Comparison of ENCODE assay signal across 29 mouse cellular contexts in the genomic region with DNA sequence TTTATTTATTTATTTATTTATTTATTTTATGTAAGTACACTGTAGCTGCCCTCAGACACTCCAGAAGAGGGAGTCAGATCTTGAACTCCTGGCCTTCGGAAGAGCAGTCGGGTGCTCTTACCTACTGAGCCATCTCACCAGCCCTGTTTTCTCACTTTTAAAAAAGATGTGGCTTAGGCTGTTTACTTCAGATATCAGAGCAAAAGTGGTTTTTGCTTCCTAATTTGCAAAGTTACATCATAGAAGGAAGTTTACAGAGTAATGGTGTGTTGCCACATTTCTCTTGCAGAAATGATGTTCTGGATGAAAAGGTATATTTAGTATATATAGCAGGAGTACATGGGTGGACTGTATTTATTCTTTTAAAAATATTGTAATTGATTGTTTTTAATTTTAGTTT. TPM values are rescaled to one million over a fixed set of nuclear protein-coding genes. Genes with fewer than 3 reads are reported as not detected.
"Had no signal": no experiment of that assay in that cellular context is flagged by ENCODE, and none has a peak within 500 bp of the region (broad histone marks: within the 10 kb centered on the region; RNA-seq: fewer than 3 reads in every experiment).

No protein-coding gene starts in this region.

- H3K4me3 ChIP-seq: layer of hippocampus, adult 2 months; limb, embryonic 10.5 days; limb, embryonic 13.5 days; liver, embryonic 13.5 days; midbrain, embryonic 15.5 days; myocyte; neural tube, embryonic 12.5 days; neural tube, embryonic 15.5 days had no signal

- H3K27ac ChIP-seq: kidney, postnatal 0 days; layer of hippocampus, adult 2 months; limb, embryonic 10.5 days; limb, embryonic 13.5 days; liver, embryonic 13.5 days; macrophage; midbrain, embryonic 15.5 days; neural tube, embryonic 12.5 days; neural tube, embryonic 15.5 days had no signal

- H3K9ac ChIP-seq: limb, embryonic 13.5 days; liver, embryonic 13.5 days; lung, embryonic 14.5 days; midbrain, embryonic 15.5 days; neural tube, embryonic 12.5 days; neural tube, embryonic 15.5 days had no signal

- H3K9me3 ChIP-seq: limb, embryonic 10.5 days; limb, embryonic 13.5 days; liver, embryonic 13.5 days; midbrain, embryonic 15.5 days; neural tube, embryonic 12.5 days; neural tube, embryonic 15.5 days had no signal

- H3K27me3 ChIP-seq: liver, embryonic 13.5 days; midbrain, embryonic 15.5 days; neural tube, embryonic 12.5 days; neural tube, embryonic 15.5 days had no signal

- H3K4me2 ChIP-seq: limb, embryonic 13.5 days; liver, embryonic 13.5 days; lung, embryonic 14.5 days; midbrain, embryonic 11.5 days; midbrain, embryonic 15.5 days; neural tube, embryonic 12.5 days; neural tube, embryonic 15.5 days had no signal

- ATAC-seq: intestine, postnatal 0 days; lung, postnatal 0 days; midbrain, embryonic 15.5 days had no signal

- H3K4me1 ChIP-seq: limb, embryonic 10.5 days; limb, embryonic 13.5 days had no signal

- DNase-seq: kidney, adult 2 months; kidney, postnatal 25 days; layer of hippocampus, adult 9-11 months; liver; liver, embryonic 13.5 days; lung, embryonic 14.5 days; thymus, adult 18-20 months; thymus, postnatal 36 days had no signal

- H3K36me3 ChIP-seq: limb, embryonic 10.5 days; limb, embryonic 13.5 days; liver, embryonic 13.5 days; midbrain, embryonic 15.5 days; neural tube, embryonic 12.5 days; neural tube, embryonic 15.5 days had no signal

RNA-seq across cellular contexts. Expression of a gene that starts 32.8 kb away (rescaled TPM):
- total RNA-seq: layer of hippocampus, adult 2 months; left cerebral cortex, adult 18-20 months; megakaryocyte-erythroid progenitor cell, adult 5-6 weeks had no signal
- polyA plus RNA-seq: intestine, postnatal 0 days; kidney, adult 2 months; kidney, embryonic 14.5 days; kidney, postnatal 0 days; large intestine, adult 2 months; limb, embryonic 10.5 days; limb, embryonic 13.5 days; liver, embryonic 13.5 days; liver, embryonic 16.5 days; lung, embryonic 14.5 days; lung, postnatal 0 days; macrophage; midbrain, embryonic 11.5 days; midbrain, embryonic 15.5 days; neural tube, embryonic 12.5 days; neural tube, embryonic 15.5 days; small intestine, adult 2 months; spleen, adult 2 months; stomach, embryonic 16.5 days; testis, adult 2 months had no signal

RNA-seq across cellular contexts. Expression of a gene that starts 32.8 kb away (rescaled TPM):
- total RNA-seq: megakaryocyte-erythroid progenitor cell, adult 5-6 weeks had no signal
- polyA plus RNA-seq: myocyte had no signal
